Mouse (Mus musculus) lung, adult 18-20 months (tissue): ENCODE results near the gene Tsnaxip1.

Source experiments
- DNase-seq, 2 experiments: peaks; one replicate each; pipeline ENCODE4 v3.0.0; 2022; ENCODE audit warnings: mixed read lengths in 2 of 2

Gene Tsnaxip1

GRCm38 (mm10) chr8:105866364-105867029 lies 39.0 kb downstream of the Tsnaxip1 start:
- no peak for DNase-seq

DNA sequence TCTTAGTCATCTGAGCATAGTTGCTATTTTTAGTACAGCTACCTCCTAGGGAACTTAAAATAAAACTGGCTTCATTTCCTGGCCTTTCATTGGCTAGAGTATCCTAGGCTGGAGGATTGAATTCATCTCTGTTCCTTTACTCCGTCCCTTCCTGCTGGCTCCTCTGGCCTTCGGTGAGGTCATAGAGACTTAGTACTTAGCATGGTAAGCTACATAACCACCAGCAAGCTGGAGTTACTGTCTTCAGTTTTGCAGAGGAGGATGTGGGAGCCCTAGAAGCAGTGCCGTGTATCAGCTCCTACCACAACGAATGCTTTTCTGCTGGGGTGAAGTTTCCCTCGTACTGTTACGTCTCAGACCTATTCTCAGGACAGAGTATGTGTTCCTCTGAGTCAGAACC lies 46.8 kb downstream of the Tsnaxip1 start:
- DNase-seq: no peak

GRCm38 (mm10) chr8:105880754-105881520 lies 53.4 kb downstream of the Tsnaxip1 start, which contains the start of gene Edc4:
Edc4 (plus strand) TSS chr8:105880881.
- DNase-seq: peak; percentile 87

- DNase-seq: no peak
Observed at GRCm38 (mm10) chr8:105889756-105890465, 62.4 kb downstream of the Tsnaxip1 start.

DNA sequence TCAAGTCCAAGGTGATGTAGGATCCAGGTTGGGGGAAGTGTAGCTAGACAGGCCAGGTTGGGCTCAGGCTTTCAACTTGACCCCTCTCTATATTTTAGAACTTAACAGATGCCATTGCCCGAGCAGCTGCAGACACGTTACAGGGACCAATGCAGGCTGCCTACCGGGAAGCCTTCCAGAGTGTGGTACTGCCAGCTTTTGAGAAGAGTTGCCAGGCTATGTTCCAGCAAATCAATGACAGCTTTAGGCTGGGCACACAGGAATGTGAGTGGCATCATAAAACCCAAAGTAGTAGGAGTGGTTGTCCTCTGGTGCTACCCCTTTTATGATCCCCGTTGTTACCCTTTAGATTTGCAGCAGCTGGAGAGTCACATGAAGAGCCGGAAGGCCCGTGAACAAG lies 63.3 kb downstream of the Tsnaxip1 start:
- no peak for DNase-seq

- no peak for DNase-seq
Observed at GRCm38 (mm10) chr8:105892432-105892831, 64.9 kb downstream of the Tsnaxip1 start.

GRCm38 (mm10) chr8:105893339-105893738 lies 65.8 kb downstream of the Tsnaxip1 start, which contains the start of gene Nrn1l:
Nrn1l (plus strand) TSS chr8:105893567.
- DNase-seq: peak; percentile 64 to 68
